Mouse (Mus musculus): Measurements from ENCODE around the gene Uba7. TPM values are rescaled to one million over a fixed set of nuclear protein-coding genes. Genes with fewer than 3 reads are reported as not detected.
"Not testable (repeated sequence)": the region's sequence is repeated elsewhere in the genome, so short reads cannot be mapped to it uniquely, and the experiment has no call there.

The Uba7 gene
- polyA plus RNA-seq, 1 experiment from 2014 or later, result 12.1 TPM

DNA sequence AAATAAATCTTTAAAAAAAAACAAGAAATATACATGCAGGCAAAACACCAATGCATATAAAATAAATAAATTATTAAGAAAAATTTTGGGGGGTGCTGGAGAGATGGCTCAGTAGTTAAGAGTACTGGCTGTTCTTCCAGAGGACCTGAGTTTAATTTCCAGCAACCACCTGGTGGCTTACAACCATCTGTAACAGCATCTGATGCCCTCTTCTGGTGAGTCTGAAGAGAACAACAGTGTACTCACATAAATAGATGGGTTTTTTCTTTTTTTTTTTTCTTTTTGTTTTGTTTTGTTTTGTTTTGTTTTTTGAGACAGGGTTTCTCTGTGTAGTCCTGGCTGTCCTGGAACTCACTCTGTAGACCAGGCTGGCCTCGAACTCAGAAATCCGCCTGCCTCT, 38.3 kb downstream of the Uba7 start:
- DNase-seq (ENCODE audit: low spot score); H3K4me3 ChIP-seq (ENCODE audit: low read depth, low read length); H3K27ac ChIP-seq (ENCODE audit: low read depth, low read length); H3K4me2 ChIP-seq (ENCODE audit: low read depth); H3K9ac ChIP-seq (ENCODE audit: low read length); H3K27me3 ChIP-seq (ENCODE audit: control insufficient read depth, insufficient read depth, low read length); H3K36me3 ChIP-seq (ENCODE audit: control insufficient read depth, insufficient read depth, low read length); H3K9me3 ChIP-seq (ENCODE audit: control insufficient read depth, low read length); ATAC-seq (ENCODE audit: insufficient read depth, low FRiP score, low TSS enrichment); H3K4me1 ChIP-seq (ENCODE audit: control insufficient read depth, insufficient read depth, low read length): not testable (repeated sequence)
- 100% methylated on average over 2 of the region's 2 CpGs for WGBS

DNA sequence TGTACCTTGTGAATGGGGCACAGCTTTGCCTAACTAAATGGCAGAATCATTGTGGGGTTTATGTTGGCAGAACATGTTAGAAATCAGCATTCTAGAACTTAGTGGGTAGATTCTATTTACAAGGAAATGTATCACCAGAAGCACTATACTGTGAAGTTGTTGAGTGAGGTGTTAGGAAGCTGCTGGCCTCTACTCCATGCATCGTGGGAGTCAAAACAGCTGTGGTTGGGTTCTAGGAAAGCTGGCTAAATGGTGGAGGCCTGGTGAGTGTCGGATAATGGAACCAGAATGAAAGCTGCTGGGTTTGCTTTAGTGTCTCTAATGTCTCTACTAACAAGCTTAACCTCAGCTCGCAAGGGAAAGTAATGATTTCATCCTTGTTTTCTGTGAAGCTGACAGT, 41.8 kb downstream of the Uba7 start:
- no peaks in the 10 kb centered on the region; the same call in 1 of the 2 replicates for H3K36me3 ChIP-seq (ENCODE audit: control insufficient read depth, insufficient read depth, low read length)
- no peak overlapping the region for H3K27ac ChIP-seq (ENCODE audit: low read depth, low read length)
- no peaks in the 10 kb centered on the region for H3K9me3 ChIP-seq (ENCODE audit: control insufficient read depth, low read length)
- no peaks in the 10 kb centered on the region for H3K4me1 ChIP-seq (ENCODE audit: control insufficient read depth, insufficient read depth, low read length)
- H3K27me3 ChIP-seq (ENCODE audit: control insufficient read depth, insufficient read depth, low read length), result no peaks in the 10 kb centered on the region
- H3K4me2 ChIP-seq (ENCODE audit: low read depth), result no peak overlapping the region
- WGBS, result 92% methylated on average over 3 of the region's 3 CpGs
- DNase-seq (ENCODE audit: low spot score) (no peak), ATAC-seq (ENCODE audit: insufficient read depth, low FRiP score, low TSS enrichment) (no peak)
- no peak overlapping the region for H3K9ac ChIP-seq (ENCODE audit: low read length)
- no peak overlapping the region for H3K4me3 ChIP-seq (ENCODE audit: low read depth, low read length)

DNA sequence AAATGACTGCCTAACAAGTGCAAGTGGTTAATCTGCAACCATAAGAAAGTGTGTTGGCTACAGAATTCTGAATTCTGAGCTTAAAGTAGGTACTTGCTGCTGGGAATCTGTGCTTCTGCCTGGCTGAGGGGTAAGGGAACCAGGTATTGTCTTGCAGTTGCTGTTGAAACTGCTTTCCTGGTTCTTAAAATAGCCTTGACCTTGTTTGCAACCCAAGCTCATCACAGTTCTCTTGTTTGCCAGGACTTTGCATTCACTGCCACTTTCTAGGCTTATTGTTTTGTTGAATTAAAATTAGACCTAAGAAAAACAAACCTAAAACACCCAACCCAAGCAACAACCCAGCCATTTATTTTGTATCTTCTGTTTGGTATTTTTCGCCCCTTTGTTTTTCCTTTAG, 45.4 kb downstream of the Uba7 start:
- Histone ChIP-seq H3K27ac (ENCODE audit: low read depth, low read length) (no peak overlapping the region), H3K9me3 (ENCODE audit: control insufficient read depth, low read length) (no peaks in the 10 kb centered on the region), H3K4me2 (ENCODE audit: low read depth) (no peak overlapping the region), H3K27me3 (ENCODE audit: control insufficient read depth, insufficient read depth, low read length) (no peaks in the 10 kb centered on the region), H3K4me3 (ENCODE audit: low read depth, low read length) (no peak overlapping the region), H3K36me3 (ENCODE audit: control insufficient read depth, insufficient read depth, low read length) (peaks cover 6% of the 10 kb centered on the region), H3K4me1 (ENCODE audit: control insufficient read depth, insufficient read depth, low read length) (no peaks in the 10 kb centered on the region), H3K9ac (ENCODE audit: low read length) (no peak overlapping the region)
- 92% methylated on average over 1 of the region's 1 CpGs for WGBS
- ATAC-seq (ENCODE audit: insufficient read depth, low FRiP score, low TSS enrichment), result no peak
- DNase-seq (ENCODE audit: low spot score), result no peak

DNA sequence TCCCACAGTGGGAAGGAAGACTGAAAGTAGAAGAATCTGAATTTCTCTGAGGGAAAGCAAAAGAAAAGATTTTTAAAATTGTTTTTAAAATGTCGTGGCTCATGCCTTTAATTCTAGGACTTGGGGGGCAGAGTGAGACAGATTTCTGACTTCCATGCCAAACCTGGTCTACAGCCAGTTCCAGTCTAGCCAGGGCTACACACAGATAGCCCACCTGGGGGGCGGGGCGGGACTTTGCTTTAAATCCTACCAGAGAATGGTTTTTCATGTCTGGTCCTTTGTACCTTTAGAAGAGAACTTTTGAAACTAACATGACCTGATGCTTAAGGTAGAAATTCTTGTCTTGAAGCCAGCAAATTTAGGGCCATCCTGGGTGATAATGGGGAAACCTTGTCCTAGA, 47.9 kb downstream of the Uba7 start:
- Histone ChIP-seq H3K4me2 (ENCODE audit: low read depth) (no peak overlapping the region), H3K36me3 (ENCODE audit: control insufficient read depth, insufficient read depth, low read length) (peaks cover 9% of the 10 kb centered on the region), H3K27me3 (ENCODE audit: control insufficient read depth, insufficient read depth, low read length) (no peaks in the 10 kb centered on the region), H3K27ac (ENCODE audit: low read depth, low read length) (no peak overlapping the region), H3K9me3 (ENCODE audit: control insufficient read depth, low read length) (no peaks in the 10 kb centered on the region), H3K9ac (ENCODE audit: low read length) (no peak overlapping the region), H3K4me1 (ENCODE audit: control insufficient read depth, insufficient read depth, low read length) (no peaks in the 10 kb centered on the region), H3K4me3 (ENCODE audit: low read depth, low read length) (no peak overlapping the region)
- ATAC-seq (ENCODE audit: insufficient read depth, low FRiP score, low TSS enrichment) (no peak), DNase-seq (ENCODE audit: low spot score) (no peak)
- 93% methylated on average over 3 of the region's 3 CpGs for WGBS

DNA sequence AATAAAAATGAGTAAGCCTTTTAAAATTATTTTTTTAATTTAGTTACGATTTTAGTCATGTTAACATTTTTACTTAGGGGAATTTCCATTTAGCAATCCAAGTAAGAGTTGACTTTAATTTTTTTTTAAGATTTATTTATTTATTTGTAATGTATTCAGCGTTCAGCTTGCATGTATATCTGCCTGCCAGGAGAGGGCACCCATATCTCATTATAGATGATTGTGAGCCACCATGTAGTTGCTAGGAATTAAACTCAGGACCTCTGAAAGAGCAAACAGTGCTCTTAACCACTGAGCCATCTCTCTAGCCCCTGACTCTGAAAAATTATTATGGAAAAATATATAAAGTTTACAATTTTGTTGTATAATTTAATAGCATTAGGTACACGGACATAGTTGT, 51.3 kb downstream of the Uba7 start:
- H3K9ac ChIP-seq (ENCODE audit: low read length), result no peak overlapping the region
- 93% methylated on average over 3 of the region's 3 CpGs for WGBS
- H3K9me3 ChIP-seq (ENCODE audit: control insufficient read depth, low read length), result no peaks in the 10 kb centered on the region
- DNase-seq (ENCODE audit: low spot score) (no peak), ATAC-seq (ENCODE audit: insufficient read depth, low FRiP score, low TSS enrichment) (no peak)
- no peak overlapping the region for H3K4me2 ChIP-seq (ENCODE audit: low read depth)
- H3K36me3 ChIP-seq (ENCODE audit: control insufficient read depth, insufficient read depth, low read length), result peaks cover 11% of the 10 kb centered on the region
- H3K4me1 ChIP-seq (ENCODE audit: control insufficient read depth, insufficient read depth, low read length), result no peaks in the 10 kb centered on the region
- no peaks in the 10 kb centered on the region for H3K27me3 ChIP-seq (ENCODE audit: control insufficient read depth, insufficient read depth, low read length)
- H3K4me3 ChIP-seq (ENCODE audit: low read depth, low read length), result no peak overlapping the region
- no peak overlapping the region for H3K27ac ChIP-seq (ENCODE audit: low read depth, low read length)

DNA sequence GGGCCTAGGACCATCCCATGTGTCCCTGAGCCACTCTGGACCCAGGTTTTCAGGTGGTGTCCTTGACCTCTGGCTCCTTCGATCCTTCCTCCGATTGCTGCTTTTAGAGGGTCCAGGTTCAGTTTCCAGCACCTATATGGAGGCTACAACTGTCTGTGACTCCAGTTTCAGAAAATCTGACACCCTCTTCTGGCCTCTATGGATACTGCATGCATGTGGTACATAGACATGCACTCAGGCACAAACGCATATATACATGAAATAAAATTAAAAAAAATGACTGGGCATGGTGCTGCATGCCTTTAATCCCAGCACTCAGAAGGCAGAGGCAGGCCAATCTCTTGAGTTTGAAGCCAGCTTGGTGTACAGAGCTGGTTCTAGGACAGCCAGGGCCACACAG, 52.6 kb downstream of the Uba7 start:
- peaks cover 11% of the 10 kb centered on the region for H3K36me3 ChIP-seq (ENCODE audit: control insufficient read depth, insufficient read depth, low read length)
- ATAC-seq (ENCODE audit: insufficient read depth, low FRiP score, low TSS enrichment), result no peak
- H3K9ac ChIP-seq (ENCODE audit: low read length), result no peak overlapping the region
- H3K4me2 ChIP-seq (ENCODE audit: low read depth), result no peak overlapping the region
- 97% methylated on average over 3 of the region's 3 CpGs for WGBS
- H3K27ac ChIP-seq (ENCODE audit: low read depth, low read length), result no peak overlapping the region
- no peaks in the 10 kb centered on the region for H3K9me3 ChIP-seq (ENCODE audit: control insufficient read depth, low read length)
- no peak for DNase-seq (ENCODE audit: low spot score)
- no peak overlapping the region for H3K4me3 ChIP-seq (ENCODE audit: low read depth, low read length)
- no peaks in the 10 kb centered on the region for H3K27me3 ChIP-seq (ENCODE audit: control insufficient read depth, insufficient read depth, low read length)
- no peaks in the 10 kb centered on the region for H3K4me1 ChIP-seq (ENCODE audit: control insufficient read depth, insufficient read depth, low read length)

DNA sequence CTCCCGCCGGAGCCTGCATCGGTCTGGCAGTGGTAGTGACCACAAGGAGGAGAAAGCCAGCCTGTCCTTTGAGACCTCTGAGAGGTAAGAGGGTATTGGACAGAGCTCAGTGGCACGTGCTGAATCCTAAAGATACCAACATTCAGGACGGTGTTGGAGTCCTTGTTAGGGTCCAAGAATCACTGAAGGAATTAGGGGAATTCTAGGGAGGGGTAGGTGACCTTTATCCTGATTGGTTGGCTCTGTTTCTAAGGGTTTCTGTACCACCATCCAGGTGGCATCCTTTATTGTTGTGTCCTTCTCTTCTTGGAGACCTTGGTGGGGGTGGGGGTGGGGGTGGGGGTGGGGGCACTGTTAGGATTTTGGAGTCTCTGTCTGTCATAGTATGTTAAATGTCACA, 56.8 kb downstream of the Uba7 start:
- Histone ChIP-seq H3K4me3 (ENCODE audit: low read depth, low read length) (no peak overlapping the region), H3K9ac (ENCODE audit: low read length) (no peak overlapping the region), H3K36me3 (ENCODE audit: control insufficient read depth, insufficient read depth, low read length) (peaks cover 12% of the 10 kb centered on the region), H3K9me3 (ENCODE audit: control insufficient read depth, low read length) (no peaks in the 10 kb centered on the region), H3K27me3 (ENCODE audit: control insufficient read depth, insufficient read depth, low read length) (no peaks in the 10 kb centered on the region), H3K27ac (ENCODE audit: low read depth, low read length) (no peak overlapping the region), H3K4me2 (ENCODE audit: low read depth) (no peak overlapping the region), H3K4me1 (ENCODE audit: control insufficient read depth, insufficient read depth, low read length) (no peaks in the 10 kb centered on the region)
- 92% methylated on average over 5 of the region's 5 CpGs for WGBS
- ATAC-seq (ENCODE audit: insufficient read depth, low FRiP score, low TSS enrichment) (no peak), DNase-seq (ENCODE audit: low spot score) (no peak)

Other genes with a start within 250 kb of the Uba7 start
- gene Rbm5, start 204.5 kb upstream of the Uba7 start, polyA plus RNA-seq (2014; fragmentation: Nextera tagmentation; extraction: Ambion mirVana), result 196 and 197 TPM in 2 replicates
- 102 TPM in 2 replicates for gene Rbm6, start 102.3 kb upstream of the Uba7 start, polyA plus RNA-seq (2014; fragmentation: Nextera tagmentation; extraction: Ambion mirVana)
- gene Mon1a, start 87.4 kb upstream of the Uba7 start, polyA plus RNA-seq (2014; fragmentation: Nextera tagmentation; extraction: Ambion mirVana), result 16.3 and 19.2 TPM in 2 replicates
- gene Mst1r, start 68.6 kb upstream of the Uba7 start, polyA plus RNA-seq (2014; fragmentation: Nextera tagmentation; extraction: Ambion mirVana), result 0.33 and 1.1 TPM in 2 replicates
- gene Actl11, start 47.0 kb upstream of the Uba7 start, polyA plus RNA-seq (2014; fragmentation: Nextera tagmentation; extraction: Ambion mirVana), result not detected in 2 replicates
- gene Camkv, start 39.8 kb upstream of the Uba7 start, polyA plus RNA-seq (2014; fragmentation: Nextera tagmentation; extraction: Ambion mirVana), result 3.5 and 4.3 TPM in 2 replicates
- gene Traip, start 25.4 kb upstream of the Uba7 start, polyA plus RNA-seq (2014; fragmentation: Nextera tagmentation; extraction: Ambion mirVana), result 25.2 and 25.7 TPM in 2 replicates
- 2.9 and 3.5 TPM in 2 replicates for gene Gm20661, start 7.6 kb downstream of the Uba7 start, polyA plus RNA-seq (2014; fragmentation: Nextera tagmentation; extraction: Ambion mirVana)
- gene Inka1, start 10.4 kb downstream of the Uba7 start, polyA plus RNA-seq (2014; fragmentation: Nextera tagmentation; extraction: Ambion mirVana), result 62.9 and 71.3 TPM in 2 replicates
- gene Cdhr4, start 17.0 kb downstream of the Uba7 start, polyA plus RNA-seq (2014; fragmentation: Nextera tagmentation; extraction: Ambion mirVana), result 4.8 and 5.7 TPM in 2 replicates
- 0.13 and 0.14 TPM in 2 replicates for gene Gm20662, start 20.8 kb downstream of the Uba7 start, polyA plus RNA-seq (2014; fragmentation: Nextera tagmentation; extraction: Ambion mirVana)
- 38.4 and 45.7 TPM in 2 replicates for gene Ip6k1, start 27.0 kb downstream of the Uba7 start, polyA plus RNA-seq (2014; fragmentation: Nextera tagmentation; extraction: Ambion mirVana)
- 21.7 and 23.6 TPM in 2 replicates for gene Gmppb, start 73.7 kb downstream of the Uba7 start, polyA plus RNA-seq (2014; fragmentation: Nextera tagmentation; extraction: Ambion mirVana)
- gene Amigo3, start 77.7 kb downstream of the Uba7 start, polyA plus RNA-seq (2014; fragmentation: Nextera tagmentation; extraction: Ambion mirVana), result 2.7 and 2.8 TPM in 2 replicates
- 0.49 and 1.0 TPM in 2 replicates for gene Mst1, start 104.9 kb downstream of the Uba7 start, polyA plus RNA-seq (2014; fragmentation: Nextera tagmentation; extraction: Ambion mirVana)
- gene Rnf123, start 107.8 kb downstream of the Uba7 start, polyA plus RNA-seq (2014; fragmentation: Nextera tagmentation; extraction: Ambion mirVana), result 31.6 and 35.9 TPM in 2 replicates
- gene Apeh, start 119.1 kb downstream of the Uba7 start, polyA plus RNA-seq (2014; fragmentation: Nextera tagmentation; extraction: Ambion mirVana), result 54.3 and 62.7 TPM in 2 replicates
- gene Bsn, start 214.9 kb downstream of the Uba7 start, polyA plus RNA-seq (2014; fragmentation: Nextera tagmentation; extraction: Ambion mirVana), result 3.0 and 4.3 TPM in 2 replicates